Mouse (Mus musculus) B cell, adult 2 months (primary cell): ENCODE measurements around the gene Tceal5.
"Not testable (repeated sequence)": the region's sequence is repeated elsewhere in the genome, so short reads cannot be mapped to it uniquely, and the experiment has no call there.

Experiments
- DNase-seq, 2 experiments: peaks; one replicate each; pipeline ENCODE4 v3.0.0; 2022

The Tceal5 gene

DNA sequence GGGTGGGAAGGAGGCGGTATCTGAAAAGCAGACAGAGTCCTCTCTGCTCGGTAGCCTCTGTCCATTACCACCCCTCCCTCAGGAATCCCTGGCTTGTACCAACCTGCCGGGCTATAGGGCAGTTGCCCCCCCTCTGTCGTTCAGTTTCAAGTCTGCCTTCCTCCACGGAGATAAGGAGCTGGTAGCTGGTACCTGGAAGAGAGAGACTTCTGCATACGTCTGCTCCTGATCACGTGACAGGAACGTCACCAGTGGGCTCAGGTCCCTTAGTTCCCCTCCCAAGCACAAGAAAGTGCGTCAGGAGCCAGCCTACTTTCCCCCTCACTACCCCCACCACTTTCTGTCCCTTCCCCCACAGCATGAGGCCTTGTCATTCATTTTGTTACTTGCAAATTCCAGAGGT, at the start of gene Tceal5:
Tceal5 (minus strand) TSS at position 213 of the 403 bp plus-strand sequence.
- DNase-seq = no peak

GRCm38 (mm10) chrX:136252023-136252729, 48.5 kb upstream of the Tceal5 start:
- no peak for DNase-seq

GRCm38 (mm10) chrX:136249671-136250070, 46.0 kb upstream of the Tceal5 start:
- no peak for DNase-seq

GRCm38 (mm10) chrX:136248811-136249210, 45.1 kb upstream of the Tceal5 start:
- DNase-seq = no peak

GRCm38 (mm10) chrX:136245521-136246071, 41.9 kb upstream of the Tceal5 start:
- DNase-seq = peak; percentile 12 to 22

GRCm38 (mm10) chrX:136244574-136245229, 41.0 kb upstream of the Tceal5 start, which contains the start of gene Tceal9:
Tceal9 (plus strand) TSS chrX:136245079.
- DNase-seq = peak; percentile 68 to 69

- no peak for DNase-seq
Measured at GRCm38 (mm10) chrX:136243181-136243580, 39.5 kb upstream of the Tceal5 start.

DNA sequence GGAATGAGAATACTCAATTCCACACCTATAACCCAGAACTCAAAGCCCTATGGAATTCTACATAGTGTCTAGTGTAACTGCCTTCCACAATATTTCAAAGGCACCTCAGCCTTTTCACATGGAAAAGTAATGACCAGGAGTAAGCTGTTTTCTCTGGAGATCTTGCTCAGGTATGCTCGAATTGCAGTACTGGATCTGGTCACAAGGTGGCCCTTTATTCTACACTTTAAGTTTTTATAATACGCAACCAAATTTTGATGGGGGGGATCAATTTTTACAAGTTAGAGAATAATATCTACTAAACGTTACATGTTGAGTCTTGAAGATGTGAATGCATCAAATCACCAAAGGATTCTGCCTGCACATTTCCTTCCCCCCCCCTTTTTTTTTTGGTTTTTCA, 34.4 kb upstream of the Tceal5 start:
- peak; percentile 40 to 53 for DNase-seq

DNA sequence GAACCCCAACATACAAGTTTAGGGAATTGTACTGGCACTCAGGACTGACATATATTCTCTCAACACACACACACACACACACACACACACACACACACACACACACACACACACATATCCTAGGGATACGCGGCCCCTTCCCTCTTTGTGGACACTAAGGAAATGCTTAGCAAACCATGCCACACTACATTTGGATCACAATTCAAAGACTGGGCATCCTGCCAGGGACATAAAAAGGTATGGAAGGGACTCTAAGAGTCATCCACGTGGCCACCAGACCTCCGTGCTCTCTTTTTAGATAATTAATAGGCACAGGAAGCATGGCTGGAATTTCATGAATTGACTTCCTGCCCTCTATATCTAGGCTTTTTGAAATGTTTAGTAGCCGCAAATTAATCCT, 24.1 kb upstream of the Tceal5 start:
- DNase-seq = no peak

- DNase-seq = no peak
Measured at GRCm38 (mm10) chrX:136223714-136224113, 20.0 kb upstream of the Tceal5 start.

DNA sequence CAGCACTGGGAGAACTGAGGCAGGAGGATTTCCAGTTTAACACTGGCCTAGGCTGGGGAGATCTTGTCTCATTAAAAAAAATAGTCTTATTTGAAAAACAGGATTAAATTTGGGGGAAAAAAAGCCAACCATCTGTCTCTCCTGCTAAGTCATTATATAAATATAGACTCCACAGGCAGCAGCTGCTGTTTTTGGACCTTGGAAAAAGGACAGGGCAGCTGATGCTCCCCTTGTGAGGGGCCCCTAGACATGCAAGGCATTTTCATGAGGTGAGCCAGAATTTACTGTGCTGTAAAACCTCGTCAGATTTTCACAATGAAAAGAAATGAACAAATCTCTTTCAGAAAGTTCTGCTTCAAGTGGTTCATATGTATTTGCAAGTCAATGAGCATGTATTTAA, 12.6 kb upstream of the Tceal5 start:
- no peak for DNase-seq

- not testable (repeated sequence) for DNase-seq
Measured at GRCm38 (mm10) chrX:136214729-136215677, 11.3 kb upstream of the Tceal5 start, which contains the start of the genes Tceal7 and Bex1. Tceal7 (plus strand) TSS chrX:136214779. Bex1 (minus strand) TSS chrX:136215513.

DNA sequence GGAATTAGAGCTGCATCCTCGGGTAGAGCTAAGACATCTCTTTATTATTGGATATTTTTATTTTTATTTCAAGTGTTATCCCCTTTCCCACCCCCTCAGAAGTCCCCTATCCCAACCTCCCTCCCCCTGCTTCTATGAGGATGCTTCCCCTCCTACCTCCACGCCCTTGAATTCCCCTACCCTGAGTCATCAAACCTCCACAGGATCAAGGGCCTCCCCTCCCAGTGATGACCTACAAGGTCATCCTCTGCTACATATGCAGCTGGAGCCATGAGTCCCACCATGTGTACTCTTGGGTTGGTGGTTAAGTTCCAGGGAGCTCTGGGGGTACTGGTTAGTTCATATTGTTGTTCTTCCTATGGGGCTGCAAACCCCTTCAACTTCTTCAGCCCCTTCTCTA, 9.7 kb upstream of the Tceal5 start:
- DNase-seq = no peak

- no peak for DNase-seq
Measured at GRCm38 (mm10) chrX:136204406-136204805, 730 bp upstream of the Tceal5 start.

DNA sequence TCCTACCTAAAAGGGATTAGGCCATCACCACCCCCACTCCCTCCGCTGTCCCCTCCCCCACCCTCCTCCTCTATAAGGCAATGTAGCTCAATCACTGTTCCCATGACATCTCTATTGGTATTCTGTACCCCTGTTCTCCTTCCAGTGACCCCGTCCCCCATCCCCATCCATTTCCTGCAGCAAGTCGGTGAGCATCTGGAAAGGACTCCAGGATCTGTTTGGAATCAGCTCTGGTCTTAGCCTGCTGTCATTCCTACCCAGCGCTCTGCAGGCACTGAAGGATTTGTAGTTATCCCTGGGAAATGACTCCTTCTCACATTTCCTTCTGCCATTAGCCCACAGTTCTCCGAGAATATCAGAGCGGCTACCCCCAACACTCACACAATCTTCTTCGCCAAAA, 419 bp downstream of the Tceal5 start:
- no peak for DNase-seq

- DNase-seq = peak; percentile 50 to 60
Measured at GRCm38 (mm10) chrX:136196873-136197272, 6.8 kb downstream of the Tceal5 start.

DNA sequence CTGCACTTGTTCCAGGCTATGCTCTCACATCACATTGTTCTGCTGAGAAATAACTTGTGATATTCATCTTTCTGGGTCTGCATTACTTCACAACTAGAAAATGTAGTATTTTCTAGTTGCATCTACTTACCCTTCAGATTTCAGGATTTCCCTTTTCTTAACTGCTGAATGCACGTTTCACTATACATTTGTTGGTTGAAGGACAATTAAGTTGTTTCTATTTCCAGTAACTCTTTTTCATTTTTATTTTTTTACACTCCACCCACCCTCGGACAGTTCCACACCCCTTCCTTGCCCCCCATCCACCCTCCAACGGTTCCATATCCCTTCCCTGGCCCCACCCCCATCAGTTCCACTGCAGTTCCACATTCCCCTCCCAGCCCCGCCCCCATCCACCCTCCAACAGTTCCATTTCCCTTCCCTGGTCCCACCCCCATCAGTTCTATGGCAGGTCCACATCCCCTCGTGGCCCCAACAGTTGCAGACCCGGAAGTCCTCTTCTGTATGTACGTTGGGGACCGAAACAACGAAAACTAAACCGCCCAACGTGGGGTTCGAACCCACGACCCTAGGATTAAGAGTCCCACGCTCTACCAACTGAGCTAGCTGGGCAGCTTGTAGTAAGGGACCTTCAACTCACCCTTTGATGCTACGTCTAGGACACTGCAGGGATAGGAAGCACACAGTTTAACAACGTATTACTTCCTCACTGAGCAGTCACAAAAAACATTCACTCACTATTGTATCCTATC, 8.3 kb downstream of the Tceal5 start:
- no peak for DNase-seq

GRCm38 (mm10) chrX:136183107-136183506, 20.6 kb downstream of the Tceal5 start:
- no peak for DNase-seq

DNA sequence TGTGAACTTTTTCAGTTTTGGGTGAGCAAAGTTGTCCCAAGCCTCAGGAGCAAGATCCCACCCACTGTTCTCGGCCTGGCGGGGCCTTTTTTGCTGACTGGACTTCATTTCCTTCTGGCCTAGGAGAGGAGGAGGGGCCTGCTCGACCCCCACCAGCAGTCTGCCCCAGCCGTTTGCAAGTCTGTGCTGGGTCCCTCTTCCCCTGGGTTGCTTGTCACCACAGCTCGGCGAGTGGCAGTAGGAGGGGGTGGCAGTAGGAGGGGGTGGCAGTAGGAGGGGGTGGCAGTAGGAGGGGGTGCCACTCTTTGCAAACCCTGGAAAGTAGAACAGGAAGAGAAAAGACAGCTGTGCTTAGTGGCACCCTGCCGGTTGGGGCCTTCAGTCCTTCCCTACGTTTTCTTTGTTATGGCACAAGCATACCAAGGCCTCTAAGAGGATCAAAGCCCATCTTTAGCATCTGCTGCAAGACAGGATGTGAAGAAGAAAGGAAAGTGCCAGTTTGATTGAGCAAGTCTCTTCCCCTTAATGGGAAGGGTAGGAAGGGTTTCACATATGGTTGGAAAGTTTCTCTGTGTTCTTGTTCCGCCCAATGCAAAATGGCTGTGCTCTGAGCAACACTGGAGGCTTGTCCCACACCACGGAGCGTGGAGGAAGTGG, 22.7 kb downstream of the Tceal5 start:
- DNase-seq = no peak

- DNase-seq = no peak
Measured at GRCm38 (mm10) chrX:136172786-136173185, 30.9 kb downstream of the Tceal5 start.

DNA sequence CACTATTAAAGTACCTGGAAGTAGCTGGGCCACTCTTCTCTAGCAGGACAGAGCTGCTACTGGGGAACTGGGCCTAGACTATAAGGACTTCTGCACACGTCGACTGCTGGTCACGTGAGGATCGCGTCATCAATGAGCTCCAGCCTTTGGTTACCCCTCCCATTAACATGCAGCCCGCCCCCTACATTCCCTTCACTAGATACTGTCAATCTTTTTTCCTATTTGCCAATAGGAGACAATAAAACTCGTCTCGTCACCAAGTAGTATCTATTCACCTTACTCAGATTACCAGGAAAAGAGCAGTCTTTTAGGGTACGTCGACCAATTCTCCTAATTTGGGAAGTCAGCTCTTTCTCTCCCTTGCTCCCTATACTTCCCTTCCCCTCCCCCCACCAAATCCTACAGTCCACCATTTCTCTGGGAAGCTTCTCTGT, 31.5 kb downstream of the Tceal5 start, which contains the start of gene Tceal8:
Tceal8 (minus strand) TSS at position 225 of the 434 bp plus-strand sequence.
- DNase-seq = peak; percentile 33 to 35
